Mouse (Mus musculus) megakaryocyte progenitor cell, adult 5-6 weeks (primary cell): ENCODE results near the gene Map4k5. TPM values are rescaled to one million over a fixed set of nuclear protein-coding genes. Genes with fewer than 3 reads are reported as not detected.
A peak's percentile ranks its signal among the peaks of the same experiment; 100 is the strongest.

Experiments
- ATAC-seq: replicated peaks from 2 replicates; pipeline ENCODE4 v1.8.0; 2016; ENCODE audit warnings: mild to moderate bottlenecking, moderate TSS enrichment, inconsistent platforms; ENCODE audit not compliant: poor library complexity
- total RNA-seq, 2 experiments: library from RNA; stranded (forward) in 1 of 2; stranded (reverse) in 1 of 2; fragments of 157-497, 149-512 nt in 1 of 2; fragments of 200-1000 nt in 1 of 2; gene quantifications; 2 replicates each; pipeline versions ENCODE4 v1.2.3 to v1.2.4; 2015 to 2017

Gene Map4k5
- total RNA-seq, 2 experiments from 2014 or later: 16.8 to 17.7 TPM

- no peak for ATAC-seq
Measured at GRCm38 (mm10) chr12:69845722-69846121, 47.3 kb downstream of the Map4k5 start.

GRCm38 (mm10) chr12:69843531-69844445 is 49.2 kb downstream of the Map4k5 start:
- ATAC-seq: no peak

DNA sequence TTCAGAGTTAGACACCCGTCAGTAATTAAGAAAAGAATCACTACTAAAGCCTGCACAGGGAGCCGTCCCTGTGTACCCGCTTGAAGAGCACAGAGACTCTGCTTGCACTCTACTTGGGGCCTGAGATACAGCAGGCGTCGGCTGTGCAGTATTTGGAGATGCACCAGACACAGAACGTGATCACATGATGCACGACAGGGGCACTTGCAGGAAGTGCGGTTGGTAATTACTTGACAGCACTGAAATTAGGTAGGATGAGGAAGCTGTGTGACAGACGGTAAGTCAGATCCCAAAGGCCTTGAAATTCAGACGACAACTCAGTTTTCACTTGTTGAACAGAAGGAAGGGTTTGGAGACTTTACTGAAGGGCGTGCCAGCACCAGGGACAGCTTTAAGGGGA is 54.6 kb downstream of the Map4k5 start:
- ATAC-seq: peak; percentile 42

- ATAC-seq: no peak
Measured at GRCm38 (mm10) chr12:69833982-69834604, 58.9 kb downstream of the Map4k5 start.

- ATAC-seq: no peak
Measured at GRCm38 (mm10) chr12:69831239-69831910, 61.6 kb downstream of the Map4k5 start.

DNA sequence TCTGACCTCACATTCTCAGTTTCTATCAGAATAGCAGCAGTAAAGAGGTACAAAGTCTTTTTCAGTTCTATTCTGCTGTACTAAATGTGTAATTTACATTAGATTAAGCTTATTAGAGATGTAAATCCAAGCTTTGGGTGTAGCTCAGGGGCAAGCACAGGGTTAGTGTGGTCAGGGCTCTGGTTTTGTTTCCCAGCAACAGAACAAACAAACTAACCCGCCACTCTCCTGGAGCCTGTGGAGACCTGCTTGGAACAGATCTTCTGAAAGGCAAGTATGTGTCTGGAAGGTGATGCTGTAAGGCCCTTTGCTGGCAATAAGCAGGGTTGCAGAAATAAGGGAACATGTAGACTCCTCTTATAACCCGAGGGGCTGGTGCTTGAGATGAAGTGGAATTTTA is 64.8 kb downstream of the Map4k5 start:
- ATAC-seq: no peak

- no peak for ATAC-seq
Measured at GRCm38 (mm10) chr12:69824881-69825597, 68.0 kb downstream of the Map4k5 start.

- ATAC-seq: no peak
Measured at GRCm38 (mm10) chr12:69814272-69814671, 78.7 kb downstream of the Map4k5 start.

DNA sequence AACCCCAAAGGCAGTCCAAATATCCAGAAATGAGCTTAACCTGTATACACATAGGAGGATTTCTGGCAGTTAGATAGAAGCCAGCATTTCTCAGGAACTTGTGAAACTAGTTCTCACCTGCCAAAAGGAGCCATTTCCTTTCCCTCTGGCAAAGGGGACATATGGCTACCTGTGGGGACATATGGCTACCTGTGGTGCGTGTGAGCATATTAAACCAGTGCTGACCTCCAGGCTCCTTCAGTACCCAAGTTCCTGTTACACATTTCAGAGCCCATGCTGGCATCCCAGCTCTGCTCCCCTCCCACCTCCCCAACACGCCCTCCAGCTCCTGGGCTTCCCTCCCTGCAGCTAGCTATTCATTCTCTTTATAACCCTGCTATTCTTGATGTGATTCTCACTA is 79.4 kb downstream of the Map4k5 start:
- no peak for ATAC-seq

GRCm38 (mm10) chr12:69812986-69813385 is 80.0 kb downstream of the Map4k5 start:
- ATAC-seq: no peak

DNA sequence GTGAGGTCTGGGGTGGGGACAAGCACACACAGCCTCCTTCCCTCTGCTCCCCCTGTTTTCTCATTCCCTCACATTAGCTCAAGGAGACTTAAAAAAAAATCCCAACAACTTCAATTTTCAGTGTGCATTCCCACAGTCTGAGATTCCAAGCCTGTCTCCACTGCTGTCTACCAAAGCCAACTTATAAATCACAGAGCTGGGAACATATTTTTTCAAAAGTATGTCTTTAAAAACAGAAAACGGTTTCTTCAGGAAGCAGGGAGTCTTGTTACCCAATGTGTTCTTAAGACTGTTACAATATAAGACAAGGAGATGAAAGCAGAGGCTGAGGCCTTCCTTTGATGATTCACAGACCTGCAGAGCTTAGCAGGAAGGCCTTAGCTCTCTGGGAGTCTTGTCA is 81.0 kb downstream of the Map4k5 start:
- ATAC-seq: no peak

GRCm38 (mm10) chr12:69809439-69809838 is 83.6 kb downstream of the Map4k5 start:
- no peak for ATAC-seq

DNA sequence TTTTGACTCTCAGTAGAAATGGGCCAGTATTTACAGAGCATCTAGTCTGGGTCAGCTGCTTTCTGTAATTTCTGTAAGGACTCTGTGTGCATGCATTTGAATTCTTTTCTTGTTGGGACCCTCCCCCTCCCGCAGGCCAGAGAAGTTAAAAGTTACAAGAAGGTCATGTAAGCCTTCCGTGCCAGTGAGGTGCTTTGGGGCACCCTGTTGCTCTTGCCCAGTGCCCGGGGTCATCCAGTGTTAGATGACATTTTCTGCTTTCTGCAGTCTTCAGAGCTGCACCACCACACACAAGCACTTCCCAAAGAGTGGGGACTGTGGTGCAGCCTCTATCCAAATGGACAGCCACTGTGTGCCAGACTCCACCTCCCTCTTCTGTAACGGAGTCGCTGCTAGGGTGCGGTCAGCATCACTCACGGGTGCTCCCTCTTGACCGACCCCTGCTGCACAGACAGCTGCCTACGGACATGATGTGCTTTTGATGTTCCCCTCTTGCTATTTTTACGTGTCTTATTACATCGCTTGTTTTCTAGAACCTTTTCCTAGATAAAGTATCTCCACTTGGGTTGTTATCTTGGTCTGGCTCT is 85.5 kb downstream of the Map4k5 start:
- no peak for ATAC-seq

- ATAC-seq: no peak
Measured at GRCm38 (mm10) chr12:69805148-69805547, 87.9 kb downstream of the Map4k5 start.

GRCm38 (mm10) chr12:69804393-69805070 is 88.5 kb downstream of the Map4k5 start:
- peak; percentile 60 for ATAC-seq

- no peak for ATAC-seq
Measured at GRCm38 (mm10) chr12:69803196-69803595, 89.8 kb downstream of the Map4k5 start.

DNA sequence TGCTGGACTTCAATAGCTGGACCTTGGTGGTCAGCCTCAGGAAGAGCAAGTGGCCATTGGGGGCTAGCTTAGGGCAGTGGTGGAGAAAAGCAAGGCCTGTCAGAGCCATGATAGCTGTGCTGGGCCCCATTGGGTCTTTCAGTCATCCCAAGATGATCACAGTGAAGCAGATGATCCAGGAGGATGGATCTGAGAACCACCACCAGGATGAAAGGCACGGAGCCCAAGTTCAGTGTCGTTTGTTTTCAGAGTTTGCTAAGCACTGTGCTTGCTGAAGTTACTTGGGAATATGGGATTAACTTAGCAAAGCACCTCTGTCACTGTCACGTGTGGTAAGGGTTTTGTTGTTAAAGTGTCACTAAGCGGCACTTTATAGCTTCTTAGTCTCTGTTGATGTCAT is 92.4 kb downstream of the Map4k5 start:
- ATAC-seq: no peak

GRCm38 (mm10) chr12:69796311-69796710 is 96.7 kb downstream of the Map4k5 start:
- ATAC-seq: no peak

- ATAC-seq: peak; percentile 94
Measured at GRCm38 (mm10) chr12:69790530-69791505, 102.2 kb downstream of the Map4k5 start, which contains the start of gene Cdkl1. Gene Cdkl1 (minus strand): TSS chr12:69791267.
